Mouse (Mus musculus) embryonic stem cell, embryonic (primary cell): ENCODE results near the gene Vezf1.

Source experiments
- CTCF ChIA-PET, 4 experiments: fragments of 300-600 bp in 2 of 4; fragments of 350-600 bp in 2 of 4; sonication (Branson Sonifier 250); formaldehyde crosslinking; loops; one replicate each; lab custom pipeline; 2022; ENCODE audit warnings: inconsistent platforms in 2 of 4; lab: Charles Lee
- POLR2A ChIA-PET, 4 experiments: fragments of 300-600 bp in 2 of 4; fragments of 350-600 bp in 2 of 4; sonication (Branson Sonifier 250); formaldehyde crosslinking; loops; one replicate each; lab custom pipeline; 2022; ENCODE audit warnings: antibody characterized with exemption in 4 of 4, inconsistent platforms in 1 of 4; lab: Charles Lee

Vezf1 gene

GRCm38 (mm10) chr11:88122545-88122944 is 54.5 kb downstream of the Vezf1 start:
- POLR2A ChIA-PET: interaction anchor here (0.6 to 2.9 kb wide), 21 partner anchors 9 to 59 kb away, joined by 3 to 13 read pairs (median 4); no protein-coding TSS in a partner anchor
- CTCF ChIA-PET: interaction anchor here in 2 of 4 experiments (0.6 to 0.8 kb wide), 2 partner anchors 9 to 39 kb away, joined by 3 read pairs; no protein-coding TSS in a partner anchor

- ChIA-PET POLR2A (interaction anchor here (0.6 to 2.9 kb wide), 18 partner anchors 8 to 497 kb away, joined by 3 to 13 read pairs (median 4); no protein-coding TSS in a partner anchor), CTCF (interaction anchor here in 3 of 4 experiments (0.5 to 0.8 kb wide), 4 partner anchors 9 to 57 kb away, joined by 3 to 7 read pairs (median 4); no protein-coding TSS in a partner anchor)
Observed at GRCm38 (mm10) chr11:88123021-88123420, 54.9 kb downstream of the Vezf1 start.

- CTCF ChIA-PET: interaction anchor here in 2 of 4 experiments (0.5 to 0.7 kb wide), 2 partner anchors 32 to 56 kb away, joined by 3 to 7 read pairs; no protein-coding TSS in a partner anchor
- POLR2A ChIA-PET: interaction anchor here in 3 of 4 experiments (0.6 to 2.9 kb wide), 7 partner anchors 11 to 496 kb away, joined by 3 to 10 read pairs (median 5); no protein-coding TSS in a partner anchor
Observed at GRCm38 (mm10) chr11:88123731-88124130, 55.7 kb downstream of the Vezf1 start.

- ChIA-PET CTCF (interaction anchor here in 1 of 4 experiments (0.6 kb wide), 1 partner anchor 242 kb away, joined by 3 read pairs; no protein-coding TSS in a partner anchor), POLR2A (interaction anchor here in 3 of 4 experiments (0.5 to 1.7 kb wide), 7 partner anchors 9 to 72 kb away, joined by 3 to 6 read pairs (median 4); no protein-coding TSS in a partner anchor)
Observed at GRCm38 (mm10) chr11:88125483-88125882, 57.4 kb downstream of the Vezf1 start.

- CTCF ChIA-PET: interaction anchor here in 3 of 4 experiments (0.6 to 1.1 kb wide), 4 partner anchors 14 to 243 kb away, joined by 3 read pairs; no protein-coding TSS in a partner anchor
- POLR2A ChIA-PET: interaction anchor here (0.6 to 1.7 kb wide), 6 partner anchors 13 to 59 kb away, joined by 3 to 7 read pairs (median 4); no protein-coding TSS in a partner anchor
Observed at GRCm38 (mm10) chr11:88126306-88126793, 58.3 kb downstream of the Vezf1 start.

- CTCF ChIA-PET: interaction anchor here in 1 of 4 experiments (0.6 kb wide), 1 partner anchor 245 kb away, joined by 4 read pairs; no protein-coding TSS in a partner anchor
- POLR2A ChIA-PET: interaction anchor here in 3 of 4 experiments (0.7 to 3.3 kb wide), 6 partner anchors 10 to 34 kb away, joined by 3 to 13 read pairs (median 4); no protein-coding TSS in a partner anchor
Observed at GRCm38 (mm10) chr11:88128461-88128860, 60.4 kb downstream of the Vezf1 start.

- POLR2A ChIA-PET: interaction anchor here in 3 of 4 experiments (0.6 to 3.3 kb wide), 7 partner anchors 10 to 82 kb away, joined by 3 to 13 read pairs (median 4); partner anchors contain the start of gene Srsf1 (in 1 of the 3)
- CTCF ChIA-PET: interaction anchor here in 1 of 4 experiments (0.6 kb wide), 1 partner anchor 10 kb away, joined by 3 read pairs; no protein-coding TSS in a partner anchor
Observed at GRCm38 (mm10) chr11:88129281-88129680, 61.2 kb downstream of the Vezf1 start.

- CTCF ChIA-PET: interaction anchor here in 1 of 4 experiments (0.6 kb wide), 1 partner anchor 11 kb away, joined by 3 read pairs; no protein-coding TSS in a partner anchor
- POLR2A ChIA-PET: interaction anchor here in 3 of 4 experiments (0.6 to 3.3 kb wide), 5 partner anchors 10 to 83 kb away, joined by 3 to 13 read pairs (median 4); partner anchors contain the start of gene Srsf1 (in 1 of the 3)
Observed at GRCm38 (mm10) chr11:88129935-88130334, 61.9 kb downstream of the Vezf1 start.

- CTCF ChIA-PET: interaction anchor here in 3 of 4 experiments (0.7 to 1.1 kb wide), 5 partner anchors 30 to 73 kb away, joined by 3 to 4 read pairs (median 3); no protein-coding TSS in a partner anchor
- POLR2A ChIA-PET: interaction anchor here (0.5 to 3.3 kb wide), 22 partner anchors 8 to 1628 kb away, joined by 3 to 13 read pairs (median 4); partner anchors contain the start of genes Srsf1 (in 2 of the 4) and Dynll2 (in 1 of the 4)
Observed at GRCm38 (mm10) chr11:88131847-88132246, 63.8 kb downstream of the Vezf1 start.
